Mouse (Mus musculus) CH12.LX (cell line): ENCODE results near the gene Ntng1. TPM values are rescaled to one million over a fixed set of nuclear protein-coding genes. Genes with fewer than 3 reads are reported as not detected.

Experiments used
- DNase-seq: peaks from one replicate; pipeline ENCODE4 v3.0.0-alpha.2; 2013; ENCODE audit errors: extremely low read depth
- H3K27ac ChIP-seq: 2 replicates; pipeline ENCODE4 v1.5.1; 2012; ENCODE audit warnings: low read depth, mild to moderate bottlenecking, control low read depth, moderate library complexity; ENCODE audit not compliant: insufficient read depth
- H3K27me3 ChIP-seq: replicated peaks from 2 replicates; pipeline ENCODE3; 2012; ENCODE audit warnings: inconsistent platforms
- H3K36me3 ChIP-seq, 2 experiments: replicated peaks in 1 of 2; 2 replicates each; pipeline versions ENCODE3 to v1.6.1; 2012; ENCODE audit warnings: inconsistent platforms in 1 of 2, low read length in 1 of 2, mild to moderate bottlenecking in 1 of 2, mixed read lengths in 1 of 2, moderate library complexity in 1 of 2; ENCODE audit not compliant: control insufficient read depth in 1 of 2, insufficient read depth in 1 of 2
- H3K4me1 ChIP-seq, 2 experiments: 2 replicates each; pipeline ENCODE4 v1.6.1; 2012; ENCODE audit warnings: inconsistent platforms in 1 of 2, moderate library complexity in 1 of 2; ENCODE audit not compliant: insufficient read depth in 2 of 2, control insufficient read depth in 1 of 2
- H3K4me2 ChIP-seq: 2 replicates; pipeline ENCODE4 v1.6.1; 2012; ENCODE audit warnings: low read depth, mild to moderate bottlenecking, control low read depth; ENCODE audit not compliant: poor library complexity, insufficient read depth, severe bottlenecking
- H3K4me3 ChIP-seq, 3 experiments: fragments of 150-350 bp in 1 of 3; sonication (generic) in 1 of 3; replicated peaks in 1 of 3; 2 replicates each; pipeline versions ENCODE3 to v1.5.1; 2011 to 2012; ENCODE audit warnings: low read depth in 2 of 3, low read length in 2 of 3, mild to moderate bottlenecking in 2 of 3, moderate library complexity in 2 of 3, control low read depth in 1 of 3, improper control_type of control experiment in 1 of 3, inconsistent platforms in 1 of 3, mixed read lengths in 1 of 3; ENCODE audit not compliant: poor library complexity in 1 of 3
- H3K79me2 ChIP-seq: replicated peaks from 2 replicates; pipeline ENCODE4 v1.6.1; 2012; ENCODE audit warnings: mild to moderate bottlenecking, moderate library complexity; ENCODE audit not compliant: control insufficient read depth, poor library complexity, insufficient read depth, severe bottlenecking; ENCODE audit errors: extremely low read depth
- H3K9ac ChIP-seq: 2 replicates; pipeline ENCODE4 v1.6.1; 2012; ENCODE audit warnings: low read depth, mild to moderate bottlenecking, control low read depth, moderate library complexity; ENCODE audit not compliant: insufficient read depth
- H3K9me3 ChIP-seq: replicated peaks from 2 replicates; pipeline ENCODE3; 2012; ENCODE audit warnings: low read length, inconsistent platforms, mixed read lengths
- ETS1 ChIP-seq: conservative IDR thresholded peaks from 2 replicates; pipeline ENCODE4 v1.6.1; 2012; ENCODE audit warnings: low read depth, mild to moderate bottlenecking, inconsistent platforms, low read length, improper control_type of control experiment, moderate library complexity
- IRF4 ChIP-seq: IDR thresholded peaks from 2 replicates; pipeline ENCODE4 v1.6.1; 2014; ENCODE audit warnings: low read depth, mild to moderate bottlenecking, inconsistent platforms, low read length, improper control_type of control experiment
- KAT2A ChIP-seq: IDR thresholded peaks from 2 replicates; pipeline ENCODE4 v1.6.1; 2012; ENCODE audit warnings: low read length, improper control_type of control experiment, inconsistent platforms; ENCODE audit not compliant: insufficient replicate concordance
- MAX ChIP-seq: IDR thresholded peaks from 2 replicates; pipeline ENCODE4 v1.6.1; 2011; ENCODE audit warnings: low read length, improper control_type of control experiment
- MXI1 ChIP-seq: IDR thresholded peaks from 2 replicates; pipeline ENCODE4 v1.6.1; 2011; ENCODE audit warnings: mild to moderate bottlenecking, low read depth, low read length, improper control_type of control experiment
- MYC ChIP-seq: IDR thresholded peaks from 2 replicates; pipeline ENCODE4 v1.6.1; 2011; ENCODE audit warnings: low read depth, mild to moderate bottlenecking, improper control_type of control experiment, low read length
- NRF1 ChIP-seq: IDR thresholded peaks from 2 replicates; pipeline ENCODE4 v1.6.1; 2014; ENCODE audit warnings: low read depth, mild to moderate bottlenecking, inconsistent platforms, low read length, improper control_type of control experiment, moderate library complexity
- POLR2AphosphoS2 ChIP-seq: IDR thresholded peaks from 2 replicates; pipeline ENCODE4 v1.6.1; 2011; ENCODE audit warnings: low read depth, low read length, improper control_type of control experiment
- RAD21 ChIP-seq: IDR thresholded peaks from 2 replicates; pipeline ENCODE4 v1.6.1; 2011; ENCODE audit warnings: low read depth, mild to moderate bottlenecking, low read length, improper control_type of control experiment, moderate library complexity
- SMC3 ChIP-seq: IDR thresholded peaks from 2 replicates; pipeline ENCODE4 v1.6.1; 2011; ENCODE audit warnings: low read depth, low read length, improper control_type of control experiment
- USF2 ChIP-seq: conservative IDR thresholded peaks from 2 replicates; pipeline ENCODE4 v1.6.1; 2011; ENCODE audit warnings: low read depth, low read length, improper control_type of control experiment
- ZC3H11A ChIP-seq: IDR thresholded peaks from 2 replicates; pipeline ENCODE4 v1.6.1; 2012; ENCODE audit warnings: low read depth, mild to moderate bottlenecking, inconsistent platforms, low read length, improper control_type of control experiment
- ZMIZ1 ChIP-seq: IDR thresholded peaks from 2 replicates; pipeline ENCODE4 v1.6.1; 2012; ENCODE audit warnings: low read depth, mild to moderate bottlenecking, inconsistent platforms, low read length, improper control_type of control experiment
- ZNF384 ChIP-seq: IDR thresholded peaks from 2 replicates; pipeline ENCODE4 v1.6.1; 2012; ENCODE audit warnings: low read depth, low read length, improper control_type of control experiment, inconsistent platforms
- dilution Hi-C: fragments of 300-500 bp; cut with MboI; formaldehyde crosslinking; loops from 2 replicates; pipeline ENCODE4 v1.14.3; 2020; ENCODE audit warnings: low sequenced_read_pairs; ENCODE audit not compliant: extremely low pct_unique_long_range_greater_than_20kb, extremely low pct_ligation_motif_present
- in situ Hi-C: fragments of 300-500 bp; cut with MboI; formaldehyde crosslinking; loops from 3 replicates; pipeline ENCODE4 v1.14.3; 2019; ENCODE audit warnings: low sequenced_read_pairs, low pct_ligation_motif_present, low pct_unique_long_range_greater_than_20kb, mixed read lengths
- polyA plus RNA-seq: library from polyadenylated mRNA; unstranded; fragments of >175 nt; gene quantifications from 2 replicates; pipeline ENCODE4 v1.2.1, GENCODE M21; 2012; ENCODE audit warnings: low read depth; ENCODE audit not compliant: insufficient read length
- total RNA-seq, 2 experiments: library from RNA; depleted of rRNA; stranded (reverse); fragments of 300-350 nt in 1 of 2; fragments of >200 nt in 1 of 2; gene quantifications; 2 replicates each; pipeline ENCODE4 v1.2.3; 2012 to 2014

Ntng1 gene
- total and polyA plus RNA-seq, 3 experiments: not detected

DNA sequence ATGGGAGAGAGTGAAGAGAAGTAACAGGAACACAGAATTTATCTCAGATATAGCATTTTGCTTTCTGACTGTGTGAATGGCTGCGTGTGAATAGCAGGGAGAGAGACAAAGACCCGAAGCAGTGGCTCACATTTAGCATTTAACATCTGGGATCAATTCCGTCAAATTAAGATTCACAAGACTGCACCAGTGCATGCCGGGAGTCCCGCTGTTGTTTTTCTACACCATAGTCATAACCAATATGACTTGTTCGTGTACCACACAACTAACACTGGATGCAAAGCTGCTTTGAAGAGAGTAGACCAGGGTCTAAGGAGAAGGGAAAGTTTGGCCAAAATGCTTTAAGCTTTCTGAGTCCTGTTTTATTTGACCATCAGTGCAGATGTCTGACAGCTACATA, 95.7 kb downstream of the Ntng1 start:
- no peak overlapping the region for H3K27ac ChIP-seq
- TF ChIP-seq USF2: no peak
- no peak for TF ChIP-seq KAT2A
- no peak for TF ChIP-seq ZNF384
- TF ChIP-seq ZC3H11A: no peak
- no peak for TF ChIP-seq MAX
- no peak for TF ChIP-seq SMC3
- TF ChIP-seq ZMIZ1: no peak
- no peak for TF ChIP-seq POLR2AphosphoS2
- no peak for TF ChIP-seq NRF1
- no peak overlapping the region for H3K4me2 ChIP-seq
- no peak overlapping the region for H3K4me3 ChIP-seq
- dilution Hi-C loops: no loop called here
- no peaks in the 10 kb centered on the region for H3K79me2 ChIP-seq
- H3K4me1 ChIP-seq: no peaks in the 10 kb centered on the region
- no peak overlapping the region for H3K9ac ChIP-seq
- in situ Hi-C loops: no loop called here
- no peaks in the 10 kb centered on the region for H3K36me3 ChIP-seq
- DNase-seq: no peak
- H3K27me3 ChIP-seq: no peaks in the 10 kb centered on the region
- H3K9me3 ChIP-seq: peaks cover 52% of the 10 kb centered on the region

- H3K36me3 ChIP-seq: no peaks in the 10 kb centered on the region
- no peaks in the 10 kb centered on the region for H3K79me2 ChIP-seq
- DNase-seq: no peak
- dilution Hi-C loops: no loop called here
- peaks cover 41% of the 10 kb centered on the region for H3K9me3 ChIP-seq
- no peak for TF ChIP-seq RAD21
- TF ChIP-seq ZNF384: no peak
- no peak for TF ChIP-seq ETS1
- no peak for TF ChIP-seq MYC
- no peak for TF ChIP-seq MXI1
- H3K9ac ChIP-seq: no peak overlapping the region
- no peak overlapping the region for H3K4me2 ChIP-seq
- H3K27ac ChIP-seq: no peak overlapping the region
- in situ Hi-C loops: no loop called here
- H3K4me3 ChIP-seq: no peak overlapping the region
- no peaks in the 10 kb centered on the region for H3K4me1 ChIP-seq
- H3K27me3 ChIP-seq: no peaks in the 10 kb centered on the region
These were observed 97.1 kb downstream of the Ntng1 start for GRCm38 (mm10) chr3:110046750-110047149.

GRCm38 (mm10) chr3:110044209-110044608, 99.6 kb downstream of the Ntng1 start:
- H3K79me2 ChIP-seq: no peaks in the 10 kb centered on the region
- TF ChIP-seq IRF4: no peak
- H3K4me2 ChIP-seq: no peak overlapping the region
- DNase-seq: no peak
- no peaks in the 10 kb centered on the region for H3K36me3 ChIP-seq
- H3K4me3 ChIP-seq: no peak overlapping the region
- no peaks in the 10 kb centered on the region for H3K4me1 ChIP-seq
- in situ Hi-C loops: no loop called here
- dilution Hi-C loops: no loop called here
- H3K27me3 ChIP-seq: no peaks in the 10 kb centered on the region
- peaks cover 24% of the 10 kb centered on the region for H3K9me3 ChIP-seq
- no peak overlapping the region for H3K27ac ChIP-seq
- H3K9ac ChIP-seq: no peak overlapping the region
